Mouse (Mus musculus) kidney, postnatal 0 days (tissue): ENCODE results near the gene Rsad2. TPM values are rescaled to one million over a fixed set of nuclear protein-coding genes. Genes with fewer than 3 reads are reported as not detected.

Source experiments
- ATAC-seq: fragments of 200-750 bp; cut with Nextera tagmentation; replicated peaks from 2 replicates; pipeline ENCODE4 v1.8.0; 2017; ENCODE audit warnings: low read depth, moderate number of reproducible peaks, moderate TSS enrichment, moderate library complexity; ENCODE audit not compliant: low FRiP score
- DNase-seq: peaks from one replicate; pipeline ENCODE4 v3.0.0-alpha.2; 2016; ENCODE audit warnings: low spot score
- H3K27ac ChIP-seq: fragments of 300-500 bp; sonication (generic); 2 replicates; pipeline ENCODE4 v1.5.1; 2014; ENCODE audit warnings: mild to moderate bottlenecking
- H3K27me3 ChIP-seq: fragments of 300-500 bp; sonication (generic); 2 replicates; pipeline ENCODE4 v1.6.1; 2014; ENCODE audit warnings: low read length, mixed read lengths; ENCODE audit not compliant: insufficient read depth
- H3K36me3 ChIP-seq: fragments of 300-500 bp; sonication (generic); 2 replicates; pipeline ENCODE4 v1.6.1; 2014; ENCODE audit warnings: low read length, mixed read lengths; ENCODE audit not compliant: insufficient read depth
- H3K4me1 ChIP-seq: fragments of 300-500 bp; sonication (generic); replicated peaks from 2 replicates; pipeline ENCODE4 v1.6.1; 2014; ENCODE audit warnings: antibody characterized with exemption, low read length, mixed read lengths; ENCODE audit not compliant: insufficient read depth
- H3K4me2 ChIP-seq: fragments of 300-500 bp; sonication (generic); 2 replicates; pipeline ENCODE4 v1.6.1; 2014; ENCODE audit warnings: mild to moderate bottlenecking, low read length, moderate library complexity, mixed read lengths
- H3K4me3 ChIP-seq: fragments of 300-500 bp; sonication (generic); replicated peaks from 2 replicates; pipeline ENCODE4 v1.5.1; 2014; ENCODE audit warnings: low read depth, low read length
- H3K9ac ChIP-seq: fragments of 300-500 bp; sonication (generic); 2 replicates; pipeline ENCODE4 v1.6.1; 2014; ENCODE audit warnings: low read depth, low read length
- H3K9me3 ChIP-seq: fragments of 300-500 bp; sonication (generic); replicated peaks from 2 replicates; pipeline ENCODE4 v1.6.1; 2016; ENCODE audit warnings: low read length, inconsistent platforms, mixed read lengths
- CTCF ChIP-seq: IDR thresholded peaks from 2 replicates; pipeline ENCODE4 v1.5.1; 2016; ENCODE audit warnings: antibody characterized with exemption, low read depth, mild to moderate bottlenecking, moderate library complexity
- WGBS: fragments of 180-500 bp; shearing (Covaris S2); extraction: QIAGEN DNeasy Blood & Tissue Kit; methylation state at CpG from one replicate; pipeline ENCODE4 v1.1.7; 2014; 5-methylcytosine and 5-hydroxymethylcytosine counted together
- polyA plus RNA-seq: library from polyadenylated mRNA; unstranded; fragments of >200 nt; fragmentation: Nextera tagmentation; extraction: Ambion mirVana; gene quantifications from 2 replicates; pipeline ENCODE4 v1.2.1, GENCODE M21; 2015

Gene Rsad2
- polyA plus RNA-seq, 1 experiment from 2014 or later = 36.2 TPM

- DNase-seq (peak; percentile 64), ATAC-seq (no peak)
- Histone ChIP-seq H3K27me3 (no peaks in the 10 kb centered on the region), H3K4me3 (no peak overlapping the region), H3K27ac (peak overlapping the region; percentile 67), H3K9me3 (no peaks in the 10 kb centered on the region), H3K4me2 (no peak overlapping the region), H3K36me3 (no peaks in the 10 kb centered on the region), H3K9ac (no peak overlapping the region), H3K4me1 (peaks cover 28% of the 10 kb centered on the region)
- no peak for TF ChIP-seq CTCF
- 52% methylated on average over 10 of the region's 10 CpGs for WGBS
Measured at GRCm38 (mm10) chr12:26401696-26402470, 54.4 kb downstream of the Rsad2 start.

DNA sequence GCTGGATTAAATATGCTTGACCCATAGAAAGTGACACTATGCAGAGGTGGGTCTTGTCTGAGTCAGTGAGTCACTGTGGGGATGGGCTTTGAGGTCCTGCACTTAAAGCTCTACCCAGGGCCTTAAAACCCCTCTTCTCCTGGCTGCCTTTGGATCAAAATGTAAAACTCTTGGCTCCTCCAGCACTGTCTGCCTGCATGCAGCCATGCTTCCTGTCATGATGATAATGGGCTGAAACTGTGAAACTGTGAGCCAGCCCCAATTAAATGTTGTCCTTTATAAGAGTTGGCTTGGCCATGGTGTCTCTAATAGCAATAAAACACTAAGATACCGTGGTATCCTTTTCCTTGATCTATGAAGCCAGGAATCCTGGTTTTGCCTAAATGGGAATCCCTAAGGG, 55.0 kb downstream of the Rsad2 start:
- WGBS = 47% methylated on average over 1 of the region's 1 CpGs
- TF ChIP-seq CTCF = no peak
- Histone ChIP-seq H3K9me3 (no peaks in the 10 kb centered on the region), H3K36me3 (no peaks in the 10 kb centered on the region), H3K27ac (peak overlapping the region; percentile 67), H3K27me3 (no peaks in the 10 kb centered on the region), H3K4me1 (peaks cover 26% of the 10 kb centered on the region), H3K4me3 (no peak overlapping the region), H3K4me2 (no peak overlapping the region), H3K9ac (no peak overlapping the region)
- DNase-seq = no peak
- no peak for ATAC-seq

- Histone ChIP-seq H3K9me3 (no peaks in the 10 kb centered on the region), H3K4me1 (peaks cover 21% of the 10 kb centered on the region), H3K4me2 (no peak overlapping the region), H3K27ac (peak overlapping the region; percentile 67), H3K9ac (no peak overlapping the region), H3K4me3 (no peak overlapping the region), H3K36me3 (no peaks in the 10 kb centered on the region), H3K27me3 (no peaks in the 10 kb centered on the region)
- WGBS = 100% methylated on average over 1 of the region's 1 CpGs
- no peak for DNase-seq
- ATAC-seq = 0 out of 2 replicates have a peak, but pooled peaks have one; percentile 34
- TF ChIP-seq CTCF = no peak
Measured at GRCm38 (mm10) chr12:26400762-26401161, 55.5 kb downstream of the Rsad2 start.

DNA sequence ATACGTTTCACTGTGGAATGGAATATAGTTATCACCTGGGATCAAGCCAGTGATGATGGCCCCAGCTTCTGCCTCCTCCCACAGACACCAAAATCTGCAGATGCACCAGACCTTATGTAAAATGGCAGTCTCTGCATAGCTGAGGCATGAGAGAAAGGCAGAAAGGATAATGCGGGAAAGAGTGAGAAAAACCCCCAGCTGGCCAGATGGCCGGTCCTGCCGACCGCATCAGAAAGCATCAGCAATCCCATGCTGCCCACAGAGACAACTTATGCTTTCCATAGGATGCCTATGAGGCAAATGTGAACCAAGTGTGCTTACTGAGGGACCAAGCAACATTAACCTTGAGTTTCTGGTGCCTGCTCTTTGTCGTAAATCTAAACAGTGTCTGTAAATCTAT, 56.9 kb downstream of the Rsad2 start:
- Histone ChIP-seq H3K4me3 (no peak overlapping the region), H3K9ac (no peak overlapping the region), H3K9me3 (no peaks in the 10 kb centered on the region), H3K4me2 (no peak overlapping the region), H3K27ac (no peak overlapping the region), H3K4me1 (peaks cover 13% of the 10 kb centered on the region), H3K36me3 (no peaks in the 10 kb centered on the region), H3K27me3 (no peaks in the 10 kb centered on the region)
- WGBS = 62% methylated on average over 6 of the region's 6 CpGs
- TF ChIP-seq CTCF = no peak
- no peak for ATAC-seq
- DNase-seq = no peak

GRCm38 (mm10) chr12:26398597-26398996, 57.7 kb downstream of the Rsad2 start:
- ATAC-seq (peak; percentile 54; the same call in 1 of the 2 replicates), DNase-seq (no peak)
- peaks cover 13% of the 10 kb centered on the region for H3K4me1 ChIP-seq
- no peaks in the 10 kb centered on the region for H3K9me3 ChIP-seq
- H3K9ac ChIP-seq = no peak overlapping the region
- no peak overlapping the region for H3K4me2 ChIP-seq
- H3K36me3 ChIP-seq = no peaks in the 10 kb centered on the region
- TF ChIP-seq CTCF = no peak
- no peaks in the 10 kb centered on the region for H3K27me3 ChIP-seq
- H3K27ac ChIP-seq = no peak overlapping the region
- no peak overlapping the region for H3K4me3 ChIP-seq
- WGBS = 36% methylated on average over 2 of the region's 2 CpGs

DNA sequence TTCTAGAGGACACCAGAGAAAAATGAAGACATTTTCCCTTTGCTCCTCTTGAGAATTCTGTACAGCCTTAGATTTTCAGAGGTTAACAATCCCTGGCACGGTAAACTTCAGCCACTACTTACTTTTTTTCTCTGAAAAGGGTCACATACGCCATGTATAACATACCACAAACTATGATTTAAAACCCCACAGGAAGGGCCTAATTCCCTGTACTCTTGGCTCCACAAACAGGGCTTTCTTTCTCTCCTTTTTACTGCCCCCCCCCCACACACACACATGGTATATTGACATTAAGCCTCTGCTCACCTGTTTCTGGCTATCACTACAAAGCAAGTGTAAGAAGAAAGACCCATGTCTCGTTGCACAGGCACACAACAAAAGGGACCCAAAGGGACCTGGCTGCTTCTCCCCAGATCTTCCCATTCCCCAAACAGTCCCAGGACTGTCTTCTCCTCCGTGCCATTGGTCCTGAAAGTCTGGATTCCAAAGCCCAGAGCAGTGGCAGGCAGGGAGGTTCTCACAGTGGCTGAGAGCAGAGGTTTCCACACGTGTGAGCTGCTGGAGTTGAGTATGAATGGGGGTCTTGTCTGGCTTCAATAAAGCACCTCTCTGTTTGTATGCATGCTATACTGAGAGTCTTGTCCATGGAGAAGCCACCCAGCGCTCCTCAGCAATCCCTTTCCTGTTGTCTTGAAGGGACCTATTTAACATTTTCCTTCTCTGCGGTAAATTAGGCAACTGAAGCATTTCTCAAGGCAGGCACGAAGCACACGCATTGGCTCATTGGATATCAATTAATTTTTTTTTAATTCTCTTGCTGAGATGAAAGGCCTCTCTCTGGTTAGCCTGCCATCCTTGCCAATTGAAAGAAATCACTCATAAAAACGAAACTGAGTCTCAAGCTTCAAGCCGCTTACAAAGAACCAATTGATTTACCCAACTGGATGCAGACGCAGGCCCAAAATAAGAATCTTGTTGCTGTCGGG, 61.5 kb downstream of the Rsad2 start:
- no peak overlapping the region for H3K4me2 ChIP-seq
- TF ChIP-seq CTCF = no peak
- no peak overlapping the region for H3K4me3 ChIP-seq
- H3K36me3 ChIP-seq = no peaks in the 10 kb centered on the region
- no peaks in the 10 kb centered on the region for H3K27me3 ChIP-seq
- no peak overlapping the region for H3K9ac ChIP-seq
- no peaks in the 10 kb centered on the region for H3K9me3 ChIP-seq
- DNase-seq (no peak), ATAC-seq (no peak)
- no peak overlapping the region for H3K27ac ChIP-seq
- WGBS = 73% methylated on average over 13 of the region's 13 CpGs
- H3K4me1 ChIP-seq = no peaks in the 10 kb centered on the region
